Mouse (Mus musculus) stomach, embryonic 16.5 days (tissue): ENCODE data around the gene Cdh12. TPM values are rescaled to one million over a fixed set of nuclear protein-coding genes. Genes with fewer than 3 reads are reported as not detected.

Experiments
- ATAC-seq: fragments of 200-750 bp; cut with Nextera tagmentation; 2 replicates; pipeline ENCODE4 v1.8.0; 2017; ENCODE audit warnings: moderate number of reproducible peaks, moderate TSS enrichment; ENCODE audit not compliant: insufficient read depth, low FRiP score
- H3K27ac ChIP-seq: fragments of 300-500 bp; sonication (generic); 2 replicates; pipeline ENCODE4 v1.5.1; 2014; ENCODE audit warnings: low read length
- H3K27me3 ChIP-seq: fragments of 300-500 bp; sonication (generic); 2 replicates; pipeline ENCODE4 v1.6.1; 2014; ENCODE audit warnings: low read length, control low read depth, mixed read lengths; ENCODE audit not compliant: control insufficient read depth, insufficient read depth
- H3K36me3 ChIP-seq: fragments of 300-500 bp; sonication (generic); 2 replicates; pipeline ENCODE4 v1.6.1; 2014; ENCODE audit warnings: low read length; ENCODE audit not compliant: control insufficient read depth, insufficient read depth
- H3K4me1 ChIP-seq: fragments of 300-500 bp; sonication (generic); 2 replicates; pipeline ENCODE4 v1.6.1; 2014; ENCODE audit warnings: low read length, control low read depth, mixed read lengths; ENCODE audit not compliant: control insufficient read depth, insufficient read depth
- H3K4me2 ChIP-seq: fragments of 300-500 bp; sonication (generic); 2 replicates; pipeline ENCODE4 v1.6.1; 2014; ENCODE audit warnings: low read depth, low read length, mixed read lengths
- H3K4me3 ChIP-seq: fragments of 300-500 bp; sonication (generic); replicated peaks from 2 replicates; pipeline ENCODE4 v1.5.1; 2014; ENCODE audit warnings: mild to moderate bottlenecking, low read length
- H3K9ac ChIP-seq: fragments of 300-500 bp; sonication (generic); 2 replicates; pipeline ENCODE4 v1.6.1; 2014; ENCODE audit warnings: low read length
- H3K9me3 ChIP-seq: fragments of 300-500 bp; sonication (generic); replicated peaks from 2 replicates; pipeline ENCODE4 v1.6.1; 2016; ENCODE audit warnings: low read length, control low read depth; ENCODE audit not compliant: control insufficient read depth
- WGBS: fragments of 180-500 bp; shearing (Covaris S2); extraction: QIAGEN DNeasy Blood & Tissue Kit; methylation state at CpG from one replicate; pipeline ENCODE4 v1.1.7; 2014; 5-methylcytosine and 5-hydroxymethylcytosine counted together
- polyA plus RNA-seq: library from polyadenylated mRNA; unstranded; fragments of >200 nt; fragmentation: Nextera tagmentation; extraction: Ambion mirVana; gene quantifications from 2 replicates; pipeline ENCODE4 v1.2.1, GENCODE M21; 2015

The Cdh12 gene
- polyA plus RNA-seq, 1 experiment from 2014 or later = 0.66 TPM

GRCm38 (mm10) chr15:21437347-21437746 lies 988.3 kb downstream of the Cdh12 start:
- Histone ChIP-seq H3K4me1 (no peaks in the 10 kb centered on the region), H3K4me3 (no peak overlapping the region), H3K4me2 (no peak overlapping the region), H3K9me3 (no peaks in the 10 kb centered on the region), H3K27ac (no peak overlapping the region), H3K27me3 (no peaks in the 10 kb centered on the region), H3K36me3 (no peaks in the 10 kb centered on the region), H3K9ac (no peak overlapping the region)
- WGBS = 85% methylated on average over 4 of the region's 4 CpGs
- ATAC-seq = no peak

GRCm38 (mm10) chr15:21437924-21438323 lies 988.9 kb downstream of the Cdh12 start:
- no peak overlapping the region for H3K4me3 ChIP-seq
- no peaks in the 10 kb centered on the region for H3K36me3 ChIP-seq
- H3K27me3 ChIP-seq = no peaks in the 10 kb centered on the region
- H3K4me1 ChIP-seq = no peaks in the 10 kb centered on the region
- no peak overlapping the region for H3K27ac ChIP-seq
- no peak for ATAC-seq
- H3K9ac ChIP-seq = no peak overlapping the region
- H3K4me2 ChIP-seq = no peak overlapping the region
- no peaks in the 10 kb centered on the region for H3K9me3 ChIP-seq

- no peak overlapping the region for H3K27ac ChIP-seq
- WGBS = 52% methylated on average over 2 of the region's 2 CpGs
- H3K4me1 ChIP-seq = no peaks in the 10 kb centered on the region
- no peak overlapping the region for H3K4me3 ChIP-seq
- H3K4me2 ChIP-seq = no peak overlapping the region
- H3K27me3 ChIP-seq = no peaks in the 10 kb centered on the region
- no peaks in the 10 kb centered on the region for H3K9me3 ChIP-seq
- no peak overlapping the region for H3K9ac ChIP-seq
- H3K36me3 ChIP-seq = no peaks in the 10 kb centered on the region
- ATAC-seq = no peak
Observed at GRCm38 (mm10) chr15:21458098-21458497, 1009.0 kb downstream of the Cdh12 start.

- no peaks in the 10 kb centered on the region for H3K36me3 ChIP-seq
- H3K27me3 ChIP-seq = no peaks in the 10 kb centered on the region
- no peak for ATAC-seq
- no peak overlapping the region for H3K4me3 ChIP-seq
- H3K4me1 ChIP-seq = no peaks in the 10 kb centered on the region
- H3K27ac ChIP-seq = no peak overlapping the region
- no peak overlapping the region for H3K9ac ChIP-seq
- no peak overlapping the region for H3K4me2 ChIP-seq
- no peaks in the 10 kb centered on the region for H3K9me3 ChIP-seq
Observed at GRCm38 (mm10) chr15:21519355-21519869, 1070.3 kb downstream of the Cdh12 start.

- Histone ChIP-seq H3K9ac (no peak overlapping the region), H3K27ac (no peak overlapping the region), H3K4me2 (no peak overlapping the region), H3K4me3 (no peak overlapping the region), H3K36me3 (no peaks in the 10 kb centered on the region), H3K27me3 (no peaks in the 10 kb centered on the region), H3K4me1 (no peaks in the 10 kb centered on the region), H3K9me3 (no peaks in the 10 kb centered on the region)
- WGBS = 65% methylated on average over 4 of the region's 4 CpGs
- no peak for ATAC-seq
Observed at GRCm38 (mm10) chr15:21530804-21531203, 1081.7 kb downstream of the Cdh12 start.

GRCm38 (mm10) chr15:21536909-21537308 lies 1087.8 kb downstream of the Cdh12 start:
- WGBS = 34% methylated on average over 2 of the region's 2 CpGs
- H3K9ac ChIP-seq = no peak overlapping the region
- no peaks in the 10 kb centered on the region for H3K36me3 ChIP-seq
- no peaks in the 10 kb centered on the region for H3K27me3 ChIP-seq
- no peaks in the 10 kb centered on the region for H3K9me3 ChIP-seq
- H3K4me1 ChIP-seq = no peaks in the 10 kb centered on the region
- no peak for ATAC-seq
- no peak overlapping the region for H3K4me2 ChIP-seq
- no peak overlapping the region for H3K27ac ChIP-seq
- no peak overlapping the region for H3K4me3 ChIP-seq

GRCm38 (mm10) chr15:21544786-21545185 lies 1095.7 kb downstream of the Cdh12 start:
- 90% methylated on average over 2 of the region's 2 CpGs for WGBS
- Histone ChIP-seq H3K4me3 (no peak overlapping the region), H3K4me2 (no peak overlapping the region), H3K36me3 (no peaks in the 10 kb centered on the region), H3K27ac (no peak overlapping the region), H3K27me3 (no peaks in the 10 kb centered on the region), H3K9ac (no peak overlapping the region), H3K9me3 (no peaks in the 10 kb centered on the region), H3K4me1 (no peaks in the 10 kb centered on the region)
- no peak for ATAC-seq

- Histone ChIP-seq H3K36me3 (no peaks in the 10 kb centered on the region), H3K9me3 (no peaks in the 10 kb centered on the region), H3K4me1 (no peaks in the 10 kb centered on the region), H3K4me2 (no peak overlapping the region), H3K27me3 (no peaks in the 10 kb centered on the region), H3K9ac (no peak overlapping the region), H3K27ac (no peak overlapping the region), H3K4me3 (no peak overlapping the region)
- no peak for ATAC-seq
- WGBS = 89% methylated on average over 4 of the region's 4 CpGs
Observed at GRCm38 (mm10) chr15:21555981-21556380, 1106.9 kb downstream of the Cdh12 start.

GRCm38 (mm10) chr15:21566314-21567051 lies 1117.4 kb downstream of the Cdh12 start:
- WGBS = 55% methylated on average over 5 of the region's 5 CpGs
- Histone ChIP-seq H3K27me3 (no peaks in the 10 kb centered on the region), H3K4me1 (no peaks in the 10 kb centered on the region), H3K4me3 (no peak overlapping the region), H3K9me3 (peaks cover 2% of the 10 kb centered on the region; the same call in 1 of the 2 replicates), H3K36me3 (no peaks in the 10 kb centered on the region), H3K27ac (no peak overlapping the region), H3K4me2 (no peak overlapping the region), H3K9ac (no peak overlapping the region)
- no peak for ATAC-seq
